Mouse (Mus musculus) MEL (cell line): ENCODE results near the gene Ptma.

Experiments used
- CTCF ChIP-seq, 3 experiments: IDR thresholded peaks in 2 of 3; conservative IDR thresholded peaks in 1 of 3; 2 replicates each; pipeline ENCODE4 v1.5.1; 2011 to 2012; ENCODE audit warnings: low read length in 3 of 3, low read depth in 2 of 3, mild to moderate bottlenecking in 2 of 3, improper control_type of control experiment in 1 of 3, inconsistent platforms in 1 of 3, mixed read lengths in 1 of 3, moderate library complexity in 1 of 3; ENCODE audit not compliant: control insufficient read depth in 1 of 3, insufficient read depth in 1 of 3, poor library complexity in 1 of 3, severe bottlenecking in 1 of 3
- ETS1 ChIP-seq: IDR thresholded peaks from 2 replicates; pipeline ENCODE4 v1.6.1; 2012; ENCODE audit warnings: low read depth, mild to moderate bottlenecking, inconsistent platforms, low read length, improper control_type of control experiment, moderate library complexity
- MXI1 ChIP-seq: IDR thresholded peaks from 2 replicates; pipeline ENCODE4 v1.6.1; 2011; ENCODE audit warnings: mild to moderate bottlenecking, low read depth, low read length, improper control_type of control experiment
- MYC ChIP-seq: IDR thresholded peaks from 2 replicates; pipeline ENCODE4 v1.6.1; 2011; ENCODE audit warnings: low read depth, mild to moderate bottlenecking, low read length, improper control_type of control experiment, moderate library complexity
- NRF1 ChIP-seq: IDR thresholded peaks from 2 replicates; pipeline ENCODE4 v1.6.1; 2014; ENCODE audit warnings: low read depth, mild to moderate bottlenecking, inconsistent platforms, low read length, improper control_type of control experiment, moderate library complexity; ENCODE audit not compliant: poor library complexity, insufficient read depth, severe bottlenecking
- POLR2A ChIP-seq, 2 experiments: IDR thresholded peaks; 2 replicates each; pipeline ENCODE4 v1.6.1; 2011 to 2012; ENCODE audit warnings: low read length in 2 of 2, mild to moderate bottlenecking in 2 of 2, control low read depth in 1 of 2, improper control_type of control experiment in 1 of 2, low read depth in 1 of 2, moderate library complexity in 1 of 2; ENCODE audit not compliant: control insufficient read depth in 1 of 2, insufficient read depth in 1 of 2, poor library complexity in 1 of 2
- SIN3A ChIP-seq: IDR thresholded peaks from 2 replicates; pipeline ENCODE4 v1.6.1; 2012; ENCODE audit warnings: low read length, improper control_type of control experiment, inconsistent platforms
- TAL1 ChIP-seq: IDR thresholded peaks from 2 replicates; pipeline ENCODE4 v1.6.1; 2012; ENCODE audit warnings: mild to moderate bottlenecking, inconsistent platforms, low read length, moderate library complexity, mixed read lengths
- USF2 ChIP-seq, 2 experiments: IDR thresholded peaks; 2 replicates each; pipeline ENCODE4 v1.6.1; 2011 to 2012; ENCODE audit warnings: improper control_type of control experiment in 2 of 2, low read length in 2 of 2, borderline replicate concordance in 1 of 2, inconsistent platforms in 1 of 2, low read depth in 1 of 2, mild to moderate bottlenecking in 1 of 2; ENCODE audit not compliant: insufficient read depth in 1 of 2
- ZC3H11A ChIP-seq: IDR thresholded peaks from 2 replicates; pipeline ENCODE4 v1.6.1; 2012; ENCODE audit warnings: low read depth, mild to moderate bottlenecking, inconsistent platforms, low read length, improper control_type of control experiment
- ZKSCAN1 ChIP-seq: IDR thresholded peaks from 2 replicates; pipeline ENCODE4 v1.6.1; 2012; ENCODE audit warnings: low read depth, mild to moderate bottlenecking, inconsistent platforms, low read length, improper control_type of control experiment, moderate library complexity
- ZMIZ1 ChIP-seq: IDR thresholded peaks from 2 replicates; pipeline ENCODE4 v1.6.1; 2012; ENCODE audit warnings: low read depth, mild to moderate bottlenecking, inconsistent platforms, low read length, improper control_type of control experiment, moderate library complexity

- TF ChIP-seq ETS1, result no peak
- TF ChIP-seq POLR2A (IDR thresholded peaks at IDR 0.05; ENCODE audit: control insufficient read depth in 1 of 2, insufficient read depth in 1 of 2, low read depth in 1 of 2, low read length in 2 of 2, poor library complexity in 1 of 2), result no peak
- no peak for TF ChIP-seq CTCF (IDR thresholded peaks at IDR 0.05 in 2 of 3, conservative IDR thresholded peaks at IDR 0.05 in 1 of 3; ENCODE audit: control insufficient read depth in 1 of 3, insufficient read depth in 1 of 3, low read depth in 2 of 3, low read length in 3 of 3, poor library complexity in 1 of 3, severe bottlenecking in 1 of 3)
- no peak for TF ChIP-seq MYC
- no peak for TF ChIP-seq NRF1
- TF ChIP-seq SIN3A, result no peak
- TF ChIP-seq MXI1, result no peak
- no peak for TF ChIP-seq TAL1
- TF ChIP-seq ZKSCAN1, result no peak
- no peak for TF ChIP-seq USF2 (IDR thresholded peaks at IDR 0.05; ENCODE audit: borderline replicate concordance in 1 of 2, insufficient read depth in 1 of 2, low read depth in 1 of 2, low read length in 2 of 2)
- no peak for TF ChIP-seq ZMIZ1
- TF ChIP-seq ZC3H11A, result no peak
Measured at GRCm38 (mm10) chr1:86569292-86569860, 42.9 kb downstream of the Ptma start.
